Mouse (Mus musculus) midbrain, embryonic 16.5 days (tissue): Measurements from ENCODE around the gene Poglut1. TPM values are rescaled to one million over a fixed set of nuclear protein-coding genes. Genes with fewer than 3 reads are reported as not detected.

Experiments
- ATAC-seq: fragments of 200-750 bp; cut with Nextera tagmentation; 2 replicates; pipeline ENCODE4 v1.8.0; 2017; ENCODE audit warnings: moderate TSS enrichment
- H3K27ac ChIP-seq: fragments of 300-500 bp; sonication (generic); 2 replicates; pipeline ENCODE4 v1.5.1; 2014; ENCODE audit warnings: mild to moderate bottlenecking, low read length, mixed read lengths
- H3K27me3 ChIP-seq: fragments of 300-500 bp; sonication (generic); 2 replicates; pipeline ENCODE4 v1.6.1; 2014; ENCODE audit warnings: low read depth, low read length, mixed read lengths; ENCODE audit not compliant: control insufficient read depth, insufficient read depth
- H3K36me3 ChIP-seq: fragments of 300-500 bp; sonication (generic); 2 replicates; pipeline ENCODE4 v1.6.1; 2014; ENCODE audit warnings: mild to moderate bottlenecking, low read length, moderate library complexity, mixed read lengths; ENCODE audit not compliant: control insufficient read depth, insufficient read depth
- H3K4me1 ChIP-seq: fragments of 300-500 bp; sonication (generic); 2 replicates; pipeline ENCODE4 v1.6.1; 2014; ENCODE audit warnings: mild to moderate bottlenecking, low read length, mixed read lengths; ENCODE audit not compliant: control insufficient read depth, insufficient read depth
- H3K4me2 ChIP-seq: fragments of 300-500 bp; sonication (generic); 2 replicates; pipeline ENCODE4 v1.6.1; 2014; ENCODE audit warnings: mild to moderate bottlenecking, low read length, mixed read lengths
- H3K4me3 ChIP-seq: fragments of 300-500 bp; sonication (generic); 2 replicates; pipeline ENCODE4 v1.5.1; 2014; ENCODE audit warnings: low read depth, mild to moderate bottlenecking, low read length, moderate library complexity, mixed read lengths
- H3K9ac ChIP-seq: fragments of 300-500 bp; sonication (generic); 2 replicates; pipeline ENCODE4 v1.6.1; 2014; ENCODE audit warnings: low read depth, low read length, mixed read lengths
- H3K9me3 ChIP-seq: fragments of 300-500 bp; sonication (generic); replicated peaks from 2 replicates; pipeline ENCODE4 v1.6.1; 2014; ENCODE audit warnings: mild to moderate bottlenecking, low read length, mixed read lengths; ENCODE audit not compliant: control insufficient read depth, poor library complexity, severe bottlenecking
- WGBS: fragments of 180-500 bp; shearing (Covaris S2); extraction: QIAGEN DNeasy Blood & Tissue Kit; methylation state at CpG from one replicate; pipeline ENCODE4 v1.1.7; 2014; 5-methylcytosine and 5-hydroxymethylcytosine counted together
- polyA plus RNA-seq: library from polyadenylated mRNA; unstranded; fragments of >200 nt; fragmentation: Nextera tagmentation; extraction: Ambion mirVana; gene quantifications from 2 replicates; pipeline ENCODE4 v1.2.1, GENCODE M21; 2015

The Poglut1 gene
- 51.4 and 54.8 TPM in 2 replicates for polyA plus RNA-seq

- 2% methylated on average over 54 of the region's 54 CpGs for WGBS
- Histone ChIP-seq H3K9me3 (no peaks in the 10 kb centered on the region), H3K4me1 (peaks cover 20% of the 10 kb centered on the region), H3K4me3 (peak within 1 kb of the TSS; percentile 90), H3K36me3 (peaks cover 4% of the 10 kb centered on the region; the same call in 1 of the 2 replicates), H3K9ac (peak within 1 kb of the TSS; percentile 94), H3K27ac (peak within 1 kb of the TSS; percentile 90), H3K27me3 (peaks cover 10% of the 10 kb centered on the region), H3K4me2 (peak within 1 kb of the TSS; percentile 55)
- ATAC-seq: peak; percentile 98
Measured at GRCm38 (mm10) chr16:38549479-38550396, at the start of gene Poglut1. Gene Poglut1 (minus strand): TSS chr16:38550258.

- no peaks in the 10 kb centered on the region for H3K27me3 ChIP-seq
- H3K27ac ChIP-seq: no peak overlapping the region
- no peaks in the 10 kb centered on the region for H3K4me1 ChIP-seq
- H3K4me3 ChIP-seq: no peak overlapping the region
- H3K9me3 ChIP-seq: no peaks in the 10 kb centered on the region
- H3K9ac ChIP-seq: no peak overlapping the region
- no peak overlapping the region for H3K4me2 ChIP-seq
- ATAC-seq: no peak
- no peaks in the 10 kb centered on the region for H3K36me3 ChIP-seq
- 84% methylated on average over 11 of the region's 11 CpGs for WGBS
Measured at GRCm38 (mm10) chr16:38598986-38599680, 49.1 kb upstream of the Poglut1 start.

- Histone ChIP-seq H3K27me3 (no peaks in the 10 kb centered on the region), H3K4me1 (no peaks in the 10 kb centered on the region), H3K27ac (no peak overlapping the region), H3K4me3 (no peak overlapping the region), H3K36me3 (peaks cover 5% of the 10 kb centered on the region), H3K9ac (no peak overlapping the region), H3K4me2 (no peak overlapping the region), H3K9me3 (no peaks in the 10 kb centered on the region)
- no peak for ATAC-seq
- 94% methylated on average over 2 of the region's 2 CpGs for WGBS
Measured at GRCm38 (mm10) chr16:38596651-38597050, 46.6 kb upstream of the Poglut1 start.

- H3K9ac ChIP-seq: no peak overlapping the region
- peaks cover 6% of the 10 kb centered on the region for H3K36me3 ChIP-seq
- 83% methylated on average over 2 of the region's 2 CpGs for WGBS
- H3K27me3 ChIP-seq: no peaks in the 10 kb centered on the region
- H3K4me1 ChIP-seq: no peaks in the 10 kb centered on the region
- no peaks in the 10 kb centered on the region for H3K9me3 ChIP-seq
- no peak overlapping the region for H3K4me3 ChIP-seq
- ATAC-seq: no peak
- H3K27ac ChIP-seq: no peak overlapping the region
- H3K4me2 ChIP-seq: no peak overlapping the region
Measured at GRCm38 (mm10) chr16:38596099-38596498, 46.0 kb upstream of the Poglut1 start.

- H3K27me3 ChIP-seq: no peaks in the 10 kb centered on the region
- peaks cover 6% of the 10 kb centered on the region for H3K36me3 ChIP-seq
- H3K4me2 ChIP-seq: no peak overlapping the region
- no peaks in the 10 kb centered on the region for H3K9me3 ChIP-seq
- 96% methylated on average over 1 of the region's 1 CpGs for WGBS
- H3K4me3 ChIP-seq: no peak overlapping the region
- H3K4me1 ChIP-seq: no peaks in the 10 kb centered on the region
- no peak overlapping the region for H3K27ac ChIP-seq
- no peak for ATAC-seq
- H3K9ac ChIP-seq: no peak overlapping the region
Measured at GRCm38 (mm10) chr16:38594435-38594834, 44.4 kb upstream of the Poglut1 start.

- ATAC-seq: no peak
- H3K4me2 ChIP-seq: no peak overlapping the region
Measured at GRCm38 (mm10) chr16:38592946-38593345, 42.9 kb upstream of the Poglut1 start.

GRCm38 (mm10) chr16:38592026-38592678 is 42.1 kb upstream of the Poglut1 start:
- no peak overlapping the region for H3K27ac ChIP-seq
- H3K9me3 ChIP-seq: no peaks in the 10 kb centered on the region
- H3K27me3 ChIP-seq: no peaks in the 10 kb centered on the region
- H3K4me2 ChIP-seq: no peak overlapping the region
- no peak overlapping the region for H3K4me3 ChIP-seq
- WGBS: 86% methylated on average over 12 of the region's 12 CpGs
- no peak overlapping the region for H3K9ac ChIP-seq
- no peaks in the 10 kb centered on the region for H3K4me1 ChIP-seq
- H3K36me3 ChIP-seq: peaks cover 11% of the 10 kb centered on the region
- no peak for ATAC-seq

More at GRCm38 (mm10) chr16:38592946-38593345, 42.9 kb upstream of the Poglut1 start:
- Histone ChIP-seq H3K36me3 (peaks cover 6% of the 10 kb centered on the region), H3K9ac (no peak overlapping the region), H3K4me1 (no peaks in the 10 kb centered on the region), H3K9me3 (no peaks in the 10 kb centered on the region), H3K4me3 (no peak overlapping the region), H3K27ac (no peak overlapping the region), H3K27me3 (no peaks in the 10 kb centered on the region)
- WGBS: 97% methylated on average over 4 of the region's 4 CpGs

GRCm38 (mm10) chr16:38591506-38591905 is 41.4 kb upstream of the Poglut1 start:
- Histone ChIP-seq H3K9me3 (no peaks in the 10 kb centered on the region), H3K9ac (no peak overlapping the region), H3K27ac (no peak overlapping the region), H3K4me1 (no peaks in the 10 kb centered on the region), H3K4me3 (no peak overlapping the region), H3K36me3 (peaks cover 13% of the 10 kb centered on the region), H3K27me3 (no peaks in the 10 kb centered on the region), H3K4me2 (no peak overlapping the region)
- WGBS: 80% methylated on average over 3 of the region's 3 CpGs
- ATAC-seq: no peak
